Mouse (Mus musculus): ENCODE measurements around the gene Mrpl39.

Gene Mrpl39

DNA sequence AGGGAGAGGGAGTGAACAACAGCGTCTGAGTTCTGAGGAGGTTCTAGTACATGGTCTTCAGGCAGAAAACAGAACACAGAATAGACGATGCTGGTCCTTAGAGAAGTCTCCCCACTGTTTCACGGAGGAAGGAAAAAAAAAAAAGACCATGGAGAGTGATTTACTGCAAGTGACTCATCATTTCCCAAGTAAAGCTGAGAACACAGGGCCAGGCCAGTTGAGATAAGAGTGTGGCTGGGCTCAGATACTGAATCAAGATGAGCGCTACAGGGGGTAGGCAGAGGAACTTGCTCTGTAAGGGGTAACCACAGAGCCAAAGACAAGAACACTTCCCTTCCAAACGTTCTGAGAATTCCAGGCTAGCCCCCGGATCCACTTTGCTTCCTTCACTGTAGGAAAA lies 36.8 kb downstream of the Mrpl39 start:
- DNase-seq (ENCODE audit: low spot score in 2 of 2), result no peak

DNA sequence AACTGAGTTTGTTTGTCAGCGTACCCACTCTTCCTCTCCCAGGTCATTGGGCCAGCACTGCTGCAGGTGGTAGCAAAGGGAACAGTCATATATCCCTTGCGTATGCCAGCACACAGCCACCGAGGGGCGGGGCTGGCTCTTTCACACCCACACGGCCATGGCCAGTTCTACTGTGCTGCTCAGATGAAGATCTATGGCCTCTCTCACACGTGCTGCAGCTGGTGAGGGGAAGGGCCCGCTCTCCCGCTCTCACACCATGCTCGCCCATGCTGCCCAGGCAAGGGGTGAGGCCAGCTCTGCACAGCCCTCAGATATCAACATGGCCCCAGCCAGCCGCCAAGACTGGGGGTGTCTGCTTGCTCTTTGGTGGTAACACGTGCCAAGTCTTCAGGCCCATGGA lies 39.4 kb downstream of the Mrpl39 start:
- no peak for DNase-seq (ENCODE audit: low spot score in 2 of 2)

GRCm38 (mm10) chr16:84681991-84682390 lies 53.6 kb downstream of the Mrpl39 start:
- DNase-seq (ENCODE audit: low spot score in 2 of 2), result no peak

DNA sequence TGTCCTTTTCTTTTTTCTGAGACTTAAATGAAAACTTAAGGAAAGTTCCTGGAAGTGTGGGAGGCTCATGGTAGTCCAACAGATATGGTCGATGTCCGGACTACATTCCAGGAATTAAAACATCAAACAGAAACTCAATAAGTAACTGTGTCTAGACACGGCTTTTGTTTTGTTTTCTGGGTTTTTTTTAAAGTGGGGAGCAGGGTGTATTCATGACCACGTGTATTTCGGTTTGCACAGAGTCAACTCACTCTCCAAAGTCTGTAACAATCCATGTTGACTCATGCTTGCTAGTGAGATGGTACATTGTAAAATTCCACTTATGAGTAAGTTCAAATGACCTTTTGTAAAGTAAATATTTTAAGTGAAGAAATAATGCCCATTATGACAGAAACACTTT lies 54.8 kb downstream of the Mrpl39 start:
- no peak for DNase-seq (ENCODE audit: low spot score in 2 of 2)

DNA sequence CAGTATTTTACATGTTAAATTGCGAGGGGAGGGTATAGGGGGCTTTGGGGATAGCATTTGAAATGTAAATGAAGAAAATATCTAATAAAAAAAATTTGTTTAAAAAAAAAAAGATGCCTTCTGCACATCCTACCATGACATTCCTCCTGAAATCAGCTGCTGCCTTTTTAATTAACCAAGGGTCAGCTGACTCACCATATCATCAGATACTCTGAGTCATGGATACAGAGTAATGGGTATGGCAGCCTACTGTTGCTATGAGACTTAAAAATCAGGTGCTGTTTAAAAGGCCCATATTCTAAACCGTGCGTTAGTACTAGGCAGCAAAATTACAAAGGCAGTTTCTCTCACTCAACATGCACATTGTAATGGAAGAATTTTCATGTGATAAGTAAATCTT lies 58.2 kb downstream of the Mrpl39 start:
- DNase-seq (ENCODE audit: low spot score in 2 of 2), result no peak

All from cerebellum, postnatal 4 days (tissue).